Mouse (Mus musculus) thymus, adult 18-20 months (tissue): ENCODE results near the gene Cercam.
A peak's percentile ranks its signal among the peaks of the same experiment; 100 is the strongest.
"Not testable (repeated sequence)": the region's sequence is repeated elsewhere in the genome, so short reads cannot be mapped to it uniquely, and the experiment has no call there.

Experiments used
- DNase-seq, 2 experiments: peaks; one replicate each; pipeline ENCODE4 v3.0.0; 2022; ENCODE audit warnings: mixed read lengths in 2 of 2

Gene Cercam

GRCm38 (mm10) chr2:29855585-29856210 lies 13.3 kb upstream of the Cercam start:
- no peak for DNase-seq

- DNase-seq, result no peak
These were observed 12.3 kb upstream of the Cercam start for GRCm38 (mm10) chr2:29856451-29857260.

GRCm38 (mm10) chr2:29857341-29857740 lies 11.6 kb upstream of the Cercam start:
- no peak for DNase-seq

- no peak for DNase-seq
These were observed 11.0 kb upstream of the Cercam start for GRCm38 (mm10) chr2:29857967-29858366.

- DNase-seq, result peak; percentile 14 to 22
These were observed 10.1 kb upstream of the Cercam start for GRCm38 (mm10) chr2:29858748-29859473.

- no peak for DNase-seq
These were observed 3.8 kb upstream of the Cercam start for GRCm38 (mm10) chr2:29865125-29865524.

- no peak for DNase-seq
These were observed 885 bp downstream of the Cercam start for GRCm38 (mm10) chr2:29869646-29870451.

GRCm38 (mm10) chr2:29872581-29873295 lies 3.8 kb downstream of the Cercam start:
- DNase-seq, result no peak

- DNase-seq, result no peak
These were observed 4.8 kb downstream of the Cercam start for GRCm38 (mm10) chr2:29873801-29874200.

GRCm38 (mm10) chr2:29878061-29878460 lies 9.1 kb downstream of the Cercam start:
- no peak for DNase-seq

- no peak for DNase-seq
These were observed 10.2 kb downstream of the Cercam start for GRCm38 (mm10) chr2:29879191-29879590.

- DNase-seq, result no peak
These were observed 11.2 kb downstream of the Cercam start for GRCm38 (mm10) chr2:29879964-29880830.

GRCm38 (mm10) chr2:29886659-29887292 lies 17.8 kb downstream of the Cercam start:
- DNase-seq, result not testable (repeated sequence)

- DNase-seq, result peak; percentile 98 to 99
These were observed 20.3 kb downstream of the Cercam start, which contains the start of gene Odf2 for GRCm38 (mm10) chr2:29889066-29889944. Gene Odf2 (plus strand): TSS chr2:29889221.

- DNase-seq, result peak; percentile 58 to 68
These were observed 21.2 kb downstream of the Cercam start for GRCm38 (mm10) chr2:29889991-29890833.

- no peak for DNase-seq
These were observed 22.8 kb downstream of the Cercam start for GRCm38 (mm10) chr2:29891773-29892172.

GRCm38 (mm10) chr2:29896071-29896470 lies 27.1 kb downstream of the Cercam start:
- no peak for DNase-seq

- no peak for DNase-seq
These were observed 28.4 kb downstream of the Cercam start for GRCm38 (mm10) chr2:29897366-29897765.
